Mouse (Mus musculus): ENCODE data around the gene Cdkal1.

GRCm38 (mm10) chr13:29677559-29677958 lies 177.9 kb downstream of the Cdkal1 start:
- TF ChIP-seq CTCF (IDR thresholded peaks at IDR 0.05) (no peak), EP300 (IDR thresholded peaks at IDR 0.05; ENCODE audit: insufficient read depth, low read depth, low read length) (no peak), POLR2A (IDR thresholded peaks at IDR 0.05; ENCODE audit: insufficient read depth, low read depth, low read length) (no peak)
